ENCODE assay signal across 8 mouse cellular contexts in genomic region chr19:46337719-46338330, GRCm38 (mm10). TPM values are rescaled to one million over a fixed set of nuclear protein-coding genes. Genes with fewer than 3 reads are reported as not detected.
DNase-seq lines count a peak whose midpoint lies in the region; ATAC-seq and TF ChIP-seq lines count a peak whose summit lies in the region.

No protein-coding gene starts in this region.

- H3K4me2 ChIP-seq in kidney, embryonic 14.5 days (replicated peaks; ENCODE audit: low read depth, low read length): peak overlapping the region; percentile 44
- H3K4me2 ChIP-seq in hindbrain, embryonic 13.5 days: peak overlapping the region; percentile 69
- H3K4me2 ChIP-seq in midbrain, embryonic 14.5 days (ENCODE audit: low read length): peak overlapping the region; percentile 89

- 33% methylated on average over 15 of the region's 15 CpGs for whole genome bisulfite sequencing in kidney, embryonic 14.5 days
- 35% methylated on average over 15 of the region's 15 CpGs for WGBS in bone marrow, adult 2 months
- 32% methylated on average over 15 of the region's 15 CpGs for WGBS in hindbrain, embryonic 13.5 days
- 28% methylated on average over 15 of the region's 15 CpGs for WGBS in midbrain, embryonic 14.5 days

- no peaks in the 10 kb centered on the region for H3K36me3 ChIP-seq in kidney, embryonic 14.5 days (ENCODE audit: control insufficient read depth, insufficient read depth, low read length)
- no peaks in the 10 kb centered on the region for H3K36me3 ChIP-seq in hindbrain, embryonic 13.5 days
- 0 out of 2 replicates have a peak, but pooled peaks cover 1% of the 10 kb centered on the region for H3K36me3 ChIP-seq in midbrain, embryonic 14.5 days (ENCODE audit: control insufficient read depth, insufficient read depth, low read length)

- H3K9me3 ChIP-seq in kidney, embryonic 14.5 days (ENCODE audit: control insufficient read depth, low read length): no peaks in the 10 kb centered on the region
- no peaks in the 10 kb centered on the region for H3K9me3 ChIP-seq in hindbrain, embryonic 13.5 days
- H3K9me3 ChIP-seq in midbrain, embryonic 14.5 days (ENCODE audit: control insufficient read depth, low read length): no peaks in the 10 kb centered on the region

- no peaks in the 10 kb centered on the region for H3K27me3 ChIP-seq in kidney, embryonic 14.5 days (ENCODE audit: control insufficient read depth, insufficient read depth, low read length)
- peaks cover 5% of the 10 kb centered on the region; the same call in 1 of the 2 replicates for H3K27me3 ChIP-seq in hindbrain, embryonic 13.5 days
- no peaks in the 10 kb centered on the region for H3K27me3 ChIP-seq in midbrain, embryonic 14.5 days (ENCODE audit: control insufficient read depth, insufficient read depth, low read length)

- ATAC-seq in kidney, embryonic 14.5 days (ENCODE audit: low FRiP score, low TSS enrichment): peak; percentile 12
- peak; percentile 19; the same call in 1 of the 2 replicates for ATAC-seq in hindbrain, embryonic 13.5 days (ENCODE audit: low FRiP score)
- ATAC-seq in midbrain, embryonic 14.5 days (ENCODE audit: low FRiP score, low TSS enrichment): no peak; the same call in none of the 2 replicates

- H3K4me1 ChIP-seq in kidney, embryonic 14.5 days (ENCODE audit: control insufficient read depth, insufficient read depth, low read length): peaks cover 15% of the 10 kb centered on the region; the same call in 1 of the 2 replicates
- peaks cover 3% of the 10 kb centered on the region; the same call in 1 of the 2 replicates for H3K4me1 ChIP-seq in bone marrow, adult 2 months (ENCODE audit: control insufficient read depth, insufficient read depth, low read length)
- H3K4me1 ChIP-seq in hindbrain, embryonic 13.5 days (replicated peaks): peaks cover 28% of the 10 kb centered on the region
- peaks cover 20% of the 10 kb centered on the region for H3K4me1 ChIP-seq in midbrain, embryonic 14.5 days (ENCODE audit: control insufficient read depth, insufficient read depth, low read length)

- TF ChIP-seq POLR2A in bone marrow, adult 2 months (IDR thresholded peaks at IDR 0.05; ENCODE audit: borderline replicate concordance, control insufficient read depth, low read depth, low read length): no peak

- no peak overlapping the region for H3K27ac ChIP-seq in kidney, embryonic 14.5 days (ENCODE audit: low read depth, low read length)
- peak overlapping the region; percentile 21 for H3K27ac ChIP-seq in bone marrow, adult 2 months (ENCODE audit: control insufficient read depth, insufficient read depth, low read depth, low read length, poor library complexity)
- peak overlapping the region; percentile 88 for H3K27ac ChIP-seq in hindbrain, embryonic 13.5 days
- peak overlapping the region; percentile 80 for H3K27ac ChIP-seq in midbrain, embryonic 14.5 days (replicated peaks; ENCODE audit: low read depth, low read length)

- TF ChIP-seq CTCF in bone marrow, adult 2 months (IDR thresholded peaks at IDR 0.05; ENCODE audit: control insufficient read depth, insufficient read depth, low read length): no peak

- H3K9ac ChIP-seq in kidney, embryonic 14.5 days (ENCODE audit: low read depth, low read length): peak overlapping the region; percentile 76
- peak overlapping the region; percentile 84 for H3K9ac ChIP-seq in hindbrain, embryonic 13.5 days
- peak overlapping the region; percentile 80 for H3K9ac ChIP-seq in midbrain, embryonic 14.5 days (replicated peaks; ENCODE audit: low read length)

- DNase-seq in kidney, adult 18-20 months: no peak
- DNase-seq in midbrain, embryonic 14.5 days: no peak
- no peak for DNase-seq in cerebellum, adult 11-12 months
- no peak for DNase-seq in layer of hippocampus, postnatal 14 days (ENCODE audit: low spot score in 2 of 2)
- no peak for DNase-seq in kidney, adult 8-10 months

- peak overlapping the region; percentile 70 for H3K4me3 ChIP-seq in kidney, embryonic 14.5 days (ENCODE audit: low read length)
- peak overlapping the region; percentile 79 for H3K4me3 ChIP-seq in bone marrow, adult 2 months (replicated peaks; ENCODE audit: control insufficient read depth, low read depth, low read length)
- H3K4me3 ChIP-seq in hindbrain, embryonic 13.5 days: peak overlapping the region; percentile 73
- H3K4me3 ChIP-seq in midbrain, embryonic 14.5 days (replicated peaks; ENCODE audit: low read depth, low read length): peak overlapping the region; percentile 74

RNA-seq across cellular contexts. Expression of gene Cuedc2, which starts 0.7 kb away (rescaled TPM):
- 164 and 165 TPM in 2 replicates for polyA plus RNA-seq in kidney, embryonic 14.5 days (2014; fragmentation: Nextera tagmentation; extraction: Ambion mirVana)
- 74.9 and 161 TPM in 2 replicates for polyA plus RNA-seq in bone marrow, adult 2 months (2011; ENCODE audit: insufficient read depth, insufficient read length, low replicate concordance, missing spikeins)
- 317 and 326 TPM in 2 replicates for polyA plus RNA-seq in hindbrain, embryonic 13.5 days (2015; fragmentation: Nextera tagmentation; extraction: Ambion mirVana)
- 300 and 307 TPM in 2 replicates for polyA plus RNA-seq in midbrain, embryonic 14.5 days (2014; fragmentation: Nextera tagmentation; extraction: Ambion mirVana)
- 100 to 1,000 TPM; 156 to 162 TPM for total RNA-seq in layer of hippocampus, postnatal 14 days (2021)

RNA-seq across cellular contexts. Expression of gene Mfsd13a, which starts 3.1 kb away (rescaled TPM):
- polyA plus RNA-seq in kidney, embryonic 14.5 days (2014; fragmentation: Nextera tagmentation; extraction: Ambion mirVana): 7.9 and 10.8 TPM in 2 replicates
- polyA plus RNA-seq in bone marrow, adult 2 months (2011; ENCODE audit: insufficient read depth, insufficient read length, low replicate concordance, missing spikeins): 5.1 and 14.9 TPM in 2 replicates
- polyA plus RNA-seq in hindbrain, embryonic 13.5 days (2015; fragmentation: Nextera tagmentation; extraction: Ambion mirVana): 8.2 and 11.2 TPM in 2 replicates
- polyA plus RNA-seq in midbrain, embryonic 14.5 days (2014; fragmentation: Nextera tagmentation; extraction: Ambion mirVana): 7.2 and 7.7 TPM in 2 replicates
- total RNA-seq in layer of hippocampus, postnatal 14 days (2021): 10 to 100 TPM; 31.7 to 32.5 TPM

RNA-seq across cellular contexts. Expression of gene Fbxl15, which starts 9.8 kb away (rescaled TPM):
- polyA plus RNA-seq in kidney, embryonic 14.5 days (2014; fragmentation: Nextera tagmentation; extraction: Ambion mirVana): 14.2 and 18.2 TPM in 2 replicates
- polyA plus RNA-seq in bone marrow, adult 2 months (2011; ENCODE audit: insufficient read depth, insufficient read length, low replicate concordance, missing spikeins): 1.2 and 3.0 TPM in 2 replicates
- 39.8 and 40.0 TPM in 2 replicates for polyA plus RNA-seq in hindbrain, embryonic 13.5 days (2015; fragmentation: Nextera tagmentation; extraction: Ambion mirVana)
- 45.8 and 53.5 TPM in 2 replicates for polyA plus RNA-seq in midbrain, embryonic 14.5 days (2014; fragmentation: Nextera tagmentation; extraction: Ambion mirVana)
- 10 to 100 TPM; 32.4 to 32.9 TPM for total RNA-seq in layer of hippocampus, postnatal 14 days (2021)

RNA-seq across cellular contexts. Expression of gene Psd, which starts 10.9 kb away (rescaled TPM):
- polyA plus RNA-seq in kidney, embryonic 14.5 days (2014; fragmentation: Nextera tagmentation; extraction: Ambion mirVana): 1.7 and 1.8 TPM in 2 replicates
- 1.1 and 4.8 TPM in 2 replicates for polyA plus RNA-seq in bone marrow, adult 2 months (2011; ENCODE audit: insufficient read depth, insufficient read length, low replicate concordance, missing spikeins)
- 58.4 and 59.3 TPM in 2 replicates for polyA plus RNA-seq in hindbrain, embryonic 13.5 days (2015; fragmentation: Nextera tagmentation; extraction: Ambion mirVana)
- 112 and 144 TPM in 2 replicates for polyA plus RNA-seq in midbrain, embryonic 14.5 days (2014; fragmentation: Nextera tagmentation; extraction: Ambion mirVana)
- total RNA-seq in layer of hippocampus, postnatal 14 days (2021): 100 to 1,000 TPM; 701 to 730 TPM

RNA-seq across cellular contexts. Expression of gene 2310034G01Rik, which starts 12.3 kb away (rescaled TPM):
- 2.7 and 3.5 TPM in 2 replicates for polyA plus RNA-seq in kidney, embryonic 14.5 days (2014; fragmentation: Nextera tagmentation; extraction: Ambion mirVana)
- 1.1 TPM in 1 of 2 replicates, not detected in the other for polyA plus RNA-seq in bone marrow, adult 2 months (2011; ENCODE audit: insufficient read depth, insufficient read length, low replicate concordance, missing spikeins)
- polyA plus RNA-seq in hindbrain, embryonic 13.5 days (2015; fragmentation: Nextera tagmentation; extraction: Ambion mirVana): 2.4 and 2.7 TPM in 2 replicates
- polyA plus RNA-seq in midbrain, embryonic 14.5 days (2014; fragmentation: Nextera tagmentation; extraction: Ambion mirVana): 2.8 and 3.1 TPM in 2 replicates
- 1 to 10 TPM in 1 of 2 experiments, under 1 TPM in 1; 0.94 to 1.2 TPM for total RNA-seq in layer of hippocampus, postnatal 14 days (2021)
